Mouse (Mus musculus): ENCODE measurements around the gene Fam69a. TPM values are rescaled to one million over a fixed set of nuclear protein-coding genes. Genes with fewer than 3 reads are reported as not detected.
"Not testable (repeated sequence)": the region's sequence is repeated elsewhere in the genome, so short reads cannot be mapped to it uniquely, and the experiment has no call there.

The Fam69a gene
- polyA plus RNA-seq, 1 experiment from 2014 or later = 70.2 TPM

- H3K4me3 ChIP-seq (ENCODE audit: low read depth, low read length) = no peak overlapping the region
- no peaks in the 10 kb centered on the region for H3K27me3 ChIP-seq (ENCODE audit: control insufficient read depth, insufficient read depth, low read length)
- H3K4me2 ChIP-seq (ENCODE audit: low read depth, low read length) = no peak overlapping the region
- H3K27ac ChIP-seq (ENCODE audit: low read depth, low read length) = no peak overlapping the region
- WGBS = 88% methylated on average over 2 of the region's 2 CpGs
- no peaks in the 10 kb centered on the region for H3K4me1 ChIP-seq (ENCODE audit: control insufficient read depth, insufficient read depth, low read length)
- no peaks in the 10 kb centered on the region for H3K9me3 ChIP-seq (ENCODE audit: control insufficient read depth, low read length)
- no peak overlapping the region for H3K9ac ChIP-seq (replicated peaks; ENCODE audit: low read depth, low read length)
- ATAC-seq (ENCODE audit: low read depth) = no peak
- peaks cover 58% of the 10 kb centered on the region for H3K36me3 ChIP-seq (ENCODE audit: control insufficient read depth, insufficient read depth, low read length)
Measured at GRCm38 (mm10) chr5:107908514-107909110, 78.3 kb downstream of the Fam69a start.

- Histone ChIP-seq H3K9ac (replicated peaks; ENCODE audit: low read depth, low read length) (no peak overlapping the region), H3K4me2 (ENCODE audit: low read depth, low read length) (no peak overlapping the region), H3K4me1 (ENCODE audit: control insufficient read depth, insufficient read depth, low read length) (peaks cover 10% of the 10 kb centered on the region; the same call in 1 of the 2 replicates), H3K27ac (ENCODE audit: low read depth, low read length) (no peak overlapping the region), H3K27me3 (ENCODE audit: control insufficient read depth, insufficient read depth, low read length) (no peaks in the 10 kb centered on the region), H3K4me3 (ENCODE audit: low read depth, low read length) (no peak overlapping the region), H3K9me3 (ENCODE audit: control insufficient read depth, low read length) (no peaks in the 10 kb centered on the region), H3K36me3 (ENCODE audit: control insufficient read depth, insufficient read depth, low read length) (peaks cover 60% of the 10 kb centered on the region)
- no peak for ATAC-seq (ENCODE audit: low read depth)
- 79% methylated on average over 3 of the region's 3 CpGs for whole genome bisulfite sequencing
Measured at GRCm38 (mm10) chr5:107904325-107904724, 82.6 kb downstream of the Fam69a start.

- Histone ChIP-seq H3K36me3 (ENCODE audit: control insufficient read depth, insufficient read depth, low read length) (peaks cover 33% of the 10 kb centered on the region), H3K9me3 (ENCODE audit: control insufficient read depth, low read length) (no peaks in the 10 kb centered on the region), H3K4me2 (ENCODE audit: low read depth, low read length) (peak overlapping the region; percentile 87), H3K4me1 (ENCODE audit: control insufficient read depth, insufficient read depth, low read length) (peaks cover 10% of the 10 kb centered on the region; the same call in 1 of the 2 replicates), H3K4me3 (ENCODE audit: low read depth, low read length) (peak overlapping the region; percentile 98), H3K9ac (replicated peaks; ENCODE audit: low read depth, low read length) (peak overlapping the region; percentile 86), H3K27ac (ENCODE audit: low read depth, low read length) (peak overlapping the region; percentile 83), H3K27me3 (ENCODE audit: control insufficient read depth, insufficient read depth, low read length) (no peaks in the 10 kb centered on the region)
- ATAC-seq (ENCODE audit: low read depth) = peak; percentile 8; the same call in 1 of the 2 replicates
- WGBS = under 1% methylated on average over 23 of the region's 23 CpGs
Measured at GRCm38 (mm10) chr5:107901014-107901615, 85.8 kb downstream of the Fam69a start.

- peak; percentile 98 for ATAC-seq (ENCODE audit: low read depth)
- peaks cover 26% of the 10 kb centered on the region; the same call in 1 of the 2 replicates for H3K36me3 ChIP-seq (ENCODE audit: control insufficient read depth, insufficient read depth, low read length)
Measured at GRCm38 (mm10) chr5:107900206-107901013, 86.5 kb downstream of the Fam69a start, which contains the start of gene Rpl5. Gene Rpl5, plus strand, starts transcription at chr5:107900502.

GRCm38 (mm10) chr5:107896265-107896664 lies 90.6 kb downstream of the Fam69a start:
- no peak for ATAC-seq (ENCODE audit: low read depth)
- H3K4me3 ChIP-seq (ENCODE audit: low read depth, low read length) = no peak overlapping the region

More at GRCm38 (mm10) chr5:107900206-107901013, 86.5 kb downstream of the Fam69a start, which contains the start of gene Rpl5:
- WGBS = 4% methylated on average over 66 of the region's 66 CpGs
- H3K27me3 ChIP-seq (ENCODE audit: control insufficient read depth, insufficient read depth, low read length) = no peaks in the 10 kb centered on the region
- H3K4me2 ChIP-seq (ENCODE audit: low read depth, low read length) = peak within 1 kb of the TSS; percentile 87
- peak within 1 kb of the TSS; percentile 86 for H3K9ac ChIP-seq (replicated peaks; ENCODE audit: low read depth, low read length)
- peak within 1 kb of the TSS; percentile 98 for H3K4me3 ChIP-seq (ENCODE audit: low read depth, low read length)
- H3K27ac ChIP-seq (ENCODE audit: low read depth, low read length) = peak within 1 kb of the TSS; percentile 83
- no peaks in the 10 kb centered on the region for H3K9me3 ChIP-seq (ENCODE audit: control insufficient read depth, low read length)
- peaks cover 10% of the 10 kb centered on the region; the same call in 1 of the 2 replicates for H3K4me1 ChIP-seq (ENCODE audit: control insufficient read depth, insufficient read depth, low read length)

GRCm38 (mm10) chr5:107894676-107895075 lies 92.2 kb downstream of the Fam69a start:
- H3K4me3 ChIP-seq (ENCODE audit: low read depth, low read length) = no peak overlapping the region
- H3K9ac ChIP-seq (replicated peaks; ENCODE audit: low read depth, low read length) = no peak overlapping the region
- ATAC-seq (ENCODE audit: low read depth) = no peak
- H3K4me2 ChIP-seq (ENCODE audit: low read depth, low read length) = no peak overlapping the region
- H3K9me3 ChIP-seq (ENCODE audit: control insufficient read depth, low read length) = no peaks in the 10 kb centered on the region
- H3K4me1 ChIP-seq (ENCODE audit: control insufficient read depth, insufficient read depth, low read length) = no peaks in the 10 kb centered on the region
- H3K36me3 ChIP-seq (ENCODE audit: control insufficient read depth, insufficient read depth, low read length) = no peaks in the 10 kb centered on the region
- 71% methylated on average over 7 of the region's 7 CpGs for WGBS
- no peaks in the 10 kb centered on the region for H3K27me3 ChIP-seq (ENCODE audit: control insufficient read depth, insufficient read depth, low read length)
- H3K27ac ChIP-seq (ENCODE audit: low read depth, low read length) = no peak overlapping the region

More at GRCm38 (mm10) chr5:107896265-107896664, 90.6 kb downstream of the Fam69a start:
- H3K27ac ChIP-seq (ENCODE audit: low read depth, low read length) = no peak overlapping the region
- no peak overlapping the region for H3K9ac ChIP-seq (replicated peaks; ENCODE audit: low read depth, low read length)
- H3K4me2 ChIP-seq (ENCODE audit: low read depth, low read length) = no peak overlapping the region
- no peaks in the 10 kb centered on the region for H3K36me3 ChIP-seq (ENCODE audit: control insufficient read depth, insufficient read depth, low read length)
- 70% methylated on average over 1 of the region's 1 CpGs for WGBS
- no peaks in the 10 kb centered on the region for H3K27me3 ChIP-seq (ENCODE audit: control insufficient read depth, insufficient read depth, low read length)
- H3K4me1 ChIP-seq (ENCODE audit: control insufficient read depth, insufficient read depth, low read length) = peaks cover under 1% of the 10 kb centered on the region; the same call in 1 of the 2 replicates
- H3K9me3 ChIP-seq (ENCODE audit: control insufficient read depth, low read length) = no peaks in the 10 kb centered on the region

GRCm38 (mm10) chr5:107891515-107891914 lies 95.4 kb downstream of the Fam69a start:
- not testable (repeated sequence) for H3K27me3 ChIP-seq (ENCODE audit: control insufficient read depth, insufficient read depth, low read length); H3K4me3 ChIP-seq (ENCODE audit: low read depth, low read length); H3K27ac ChIP-seq (ENCODE audit: low read depth, low read length); H3K4me2 ChIP-seq (ENCODE audit: low read depth, low read length); ATAC-seq (ENCODE audit: low read depth); H3K36me3 ChIP-seq (ENCODE audit: control insufficient read depth, insufficient read depth, low read length); H3K4me1 ChIP-seq (ENCODE audit: control insufficient read depth, insufficient read depth, low read length); H3K9ac ChIP-seq (replicated peaks; ENCODE audit: low read depth, low read length); H3K9me3 ChIP-seq (ENCODE audit: control insufficient read depth, low read length)
- no CpG with 5 or more reads among the region's 1 CpGs for WGBS

- H3K4me2 ChIP-seq (ENCODE audit: low read depth, low read length) = no peak overlapping the region
- no peaks in the 10 kb centered on the region for H3K36me3 ChIP-seq (ENCODE audit: control insufficient read depth, insufficient read depth, low read length)
- no peak overlapping the region for H3K27ac ChIP-seq (ENCODE audit: low read depth, low read length)
- 69% methylated on average over 9 of the region's 9 CpGs for WGBS
- no peaks in the 10 kb centered on the region for H3K27me3 ChIP-seq (ENCODE audit: control insufficient read depth, insufficient read depth, low read length)
- H3K9ac ChIP-seq (replicated peaks; ENCODE audit: low read depth, low read length) = no peak overlapping the region
- ATAC-seq (ENCODE audit: low read depth) = no peak
- no peak overlapping the region for H3K4me3 ChIP-seq (ENCODE audit: low read depth, low read length)
- H3K4me1 ChIP-seq (ENCODE audit: control insufficient read depth, insufficient read depth, low read length) = no peaks in the 10 kb centered on the region
- no peaks in the 10 kb centered on the region for H3K9me3 ChIP-seq (ENCODE audit: control insufficient read depth, low read length)
Measured at GRCm38 (mm10) chr5:107889994-107890888, 96.6 kb downstream of the Fam69a start.
